Mouse (Mus musculus): ENCODE measurements around the gene Pex5.

GRCm38 (mm10) chr6:124457827-124458226 is 43.0 kb upstream of the Pex5 start:
- no peak for TF ChIP-seq CTCF (IDR thresholded peaks at IDR 0.05)
- TF ChIP-seq EP300 (IDR thresholded peaks at IDR 0.05), result no peak
